Mouse (Mus musculus): ENCODE measurements at regions not wholly inside any gene's neighbourhood (a gene's known extent, or its start where the extent isn't known, plus 50 kb on each side); places are given as distances from the start of the nearest gene placed in this dataset.

DNA sequence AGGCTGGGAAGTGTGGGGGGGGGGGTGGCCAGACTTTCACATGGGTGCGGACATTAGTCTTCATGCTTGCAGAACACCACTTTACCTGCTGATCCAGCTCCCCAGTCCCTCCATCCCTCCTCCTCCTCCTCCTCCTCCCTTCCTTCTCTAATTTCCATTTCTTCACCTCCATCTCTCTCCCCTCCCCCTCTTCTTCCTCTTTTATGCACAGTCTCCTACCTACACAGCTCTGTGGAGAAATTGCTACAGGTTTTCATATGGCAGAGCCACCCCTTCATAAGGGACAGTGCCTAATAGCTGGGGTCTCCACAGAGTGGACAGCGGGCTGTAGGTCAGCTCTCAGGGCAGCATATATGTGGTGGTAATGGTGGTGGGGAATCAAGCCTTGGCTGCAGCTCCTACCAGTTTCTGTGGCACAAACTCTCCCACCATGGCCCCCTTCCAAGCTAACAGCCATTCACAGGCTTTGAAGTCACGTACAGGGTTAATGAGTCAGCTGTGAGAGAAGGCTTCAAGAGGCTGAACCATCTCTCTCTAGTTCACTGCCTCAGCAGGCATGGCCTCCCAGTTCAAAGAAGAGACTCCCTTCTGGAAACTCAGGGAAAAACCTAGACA is 136.3 kb upstream of the Irf2bp2 start:
- Histone ChIP-seq H3K27me3 (ENCODE audit: insufficient read depth, low read length) (peaks cover 5% of the 10 kb centered on the region; the same call in 1 of the 2 replicates), H3K9me3 (ENCODE audit: low read length) (peaks cover 18% of the 10 kb centered on the region), H3K36me3 (ENCODE audit: insufficient read depth, low read length) (no peaks in the 10 kb centered on the region), H3K4me3 (replicated peaks; ENCODE audit: low read length) (no peak overlapping the region), H3K4me1 (replicated peaks; ENCODE audit: low read depth, low read length) (peaks cover 8% of the 10 kb centered on the region)
- TF ChIP-seq CTCF (conservative IDR thresholded peaks at IDR 0.05; ENCODE audit: low read length), result no peak
- TF ChIP-seq POU5F1 (IDR thresholded peaks at IDR 0.05; ENCODE audit: borderline replicate concordance, low read length), result no peak
- TF ChIP-seq NANOG (IDR thresholded peaks at IDR 0.05; ENCODE audit: borderline replicate concordance, low read length), result no peak

DNA sequence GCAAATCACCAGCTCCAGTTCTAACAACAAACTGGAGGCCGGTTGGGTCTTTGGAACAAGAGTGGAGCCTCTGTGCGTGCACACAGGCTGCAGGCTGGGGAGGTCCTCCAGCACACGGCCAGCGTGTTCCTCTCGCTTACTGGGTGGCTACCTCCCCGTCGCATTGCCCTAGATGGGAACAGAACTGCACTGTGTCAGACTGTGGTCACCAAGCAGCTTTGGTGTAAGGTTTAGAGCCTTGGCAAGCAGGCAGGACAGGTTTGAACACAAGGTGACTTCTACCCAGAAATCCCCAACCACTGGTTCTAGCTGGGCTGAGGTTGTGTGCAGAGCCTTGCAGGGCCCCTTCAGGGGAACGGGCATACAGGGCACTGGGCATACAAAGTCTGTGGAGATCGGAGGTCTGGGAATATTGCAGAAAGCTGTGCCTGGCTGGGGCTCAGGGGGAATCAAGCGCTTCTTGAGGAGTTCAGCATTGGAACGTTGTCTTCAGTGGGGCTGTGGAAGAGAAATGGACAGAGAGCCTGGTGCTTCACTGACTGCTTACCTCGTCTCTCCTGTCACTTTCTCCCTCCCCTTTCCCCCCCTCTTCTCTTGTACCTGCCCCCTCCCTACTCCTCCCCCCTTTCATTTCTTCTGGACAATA is 135.3 kb upstream of the Irf2bp2 start:
- Histone ChIP-seq H3K36me3 (ENCODE audit: insufficient read depth, low read length) (no peaks in the 10 kb centered on the region), H3K4me3 (replicated peaks; ENCODE audit: low read length) (no peak overlapping the region), H3K27me3 (ENCODE audit: insufficient read depth, low read length) (peaks cover 5% of the 10 kb centered on the region; the same call in 1 of the 2 replicates), H3K9me3 (ENCODE audit: low read length) (peaks cover 18% of the 10 kb centered on the region), H3K4me1 (replicated peaks; ENCODE audit: low read depth, low read length) (0 out of 2 replicates have a peak, but pooled peaks cover 3% of the 10 kb centered on the region)
- TF ChIP-seq POU5F1 (IDR thresholded peaks at IDR 0.05; ENCODE audit: borderline replicate concordance, low read length) (no peak), CTCF (conservative IDR thresholded peaks at IDR 0.05; ENCODE audit: low read length) (no peak)

DNA sequence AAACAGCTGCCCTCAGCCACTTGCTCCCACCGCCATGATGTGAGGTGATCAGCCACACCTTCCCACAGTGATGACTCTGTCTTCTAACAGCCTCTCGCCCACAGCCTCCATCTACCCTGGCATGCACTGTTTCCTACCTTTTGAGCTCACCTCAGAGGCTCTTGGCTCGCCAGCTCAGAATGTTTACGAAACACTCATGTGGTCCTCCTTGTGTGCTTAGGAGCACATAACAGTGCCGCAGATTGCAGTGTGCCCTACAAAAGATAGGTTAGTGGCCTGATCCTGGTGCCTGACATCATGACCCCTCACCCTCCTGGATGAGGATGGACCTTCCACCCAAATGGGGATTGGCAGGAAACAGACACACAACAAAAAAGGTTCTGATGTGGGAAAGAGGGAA is 134.3 kb upstream of the Irf2bp2 start:
- H3K36me3 ChIP-seq (ENCODE audit: insufficient read depth, low read length), result no peaks in the 10 kb centered on the region
- H3K27me3 ChIP-seq (ENCODE audit: insufficient read depth, low read length), result peaks cover 5% of the 10 kb centered on the region; the same call in 1 of the 2 replicates
- no peak overlapping the region for H3K4me3 ChIP-seq (replicated peaks; ENCODE audit: low read length)
- no peak for TF ChIP-seq POU5F1 (IDR thresholded peaks at IDR 0.05; ENCODE audit: borderline replicate concordance, low read length)
- no peak for TF ChIP-seq CTCF (conservative IDR thresholded peaks at IDR 0.05; ENCODE audit: low read length)
- no peak for TF ChIP-seq NANOG (IDR thresholded peaks at IDR 0.05; ENCODE audit: borderline replicate concordance, low read length)
- H3K9me3 ChIP-seq (ENCODE audit: low read length), result peaks cover 18% of the 10 kb centered on the region
- H3K4me1 ChIP-seq (replicated peaks; ENCODE audit: low read depth, low read length), result no peaks in the 10 kb centered on the region

DNA sequence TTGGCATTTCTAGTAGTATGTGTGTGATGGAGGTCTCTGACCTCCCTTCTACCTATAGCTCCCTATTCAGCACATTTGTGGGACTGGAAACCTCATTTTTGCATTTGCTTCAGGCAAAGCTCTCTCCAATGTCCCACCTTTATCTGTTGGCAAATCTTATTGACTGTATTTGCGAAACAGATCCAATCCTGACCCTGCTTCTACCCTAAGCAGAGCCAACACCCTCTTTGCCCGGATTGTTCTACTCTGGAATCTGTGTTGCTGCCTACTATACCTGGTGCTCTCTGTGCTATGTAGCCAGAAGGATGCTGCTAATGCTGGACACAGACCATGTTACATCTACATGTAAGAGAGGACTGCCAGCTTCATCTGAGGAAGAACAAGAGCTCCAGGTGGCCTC is 133.3 kb upstream of the Irf2bp2 start:
- Histone ChIP-seq H3K36me3 (ENCODE audit: insufficient read depth, low read length) (no peaks in the 10 kb centered on the region), H3K4me3 (replicated peaks; ENCODE audit: low read length) (no peak overlapping the region), H3K27me3 (ENCODE audit: insufficient read depth, low read length) (peaks cover 5% of the 10 kb centered on the region; the same call in 1 of the 2 replicates), H3K9me3 (ENCODE audit: low read length) (peaks cover 18% of the 10 kb centered on the region), H3K4me1 (replicated peaks; ENCODE audit: low read depth, low read length) (no peaks in the 10 kb centered on the region)
- TF ChIP-seq CTCF (conservative IDR thresholded peaks at IDR 0.05; ENCODE audit: low read length), result no peak
- TF ChIP-seq NANOG (IDR thresholded peaks at IDR 0.05; ENCODE audit: borderline replicate concordance, low read length), result no peak
- no peak for TF ChIP-seq POU5F1 (IDR thresholded peaks at IDR 0.05; ENCODE audit: borderline replicate concordance, low read length)

DNA sequence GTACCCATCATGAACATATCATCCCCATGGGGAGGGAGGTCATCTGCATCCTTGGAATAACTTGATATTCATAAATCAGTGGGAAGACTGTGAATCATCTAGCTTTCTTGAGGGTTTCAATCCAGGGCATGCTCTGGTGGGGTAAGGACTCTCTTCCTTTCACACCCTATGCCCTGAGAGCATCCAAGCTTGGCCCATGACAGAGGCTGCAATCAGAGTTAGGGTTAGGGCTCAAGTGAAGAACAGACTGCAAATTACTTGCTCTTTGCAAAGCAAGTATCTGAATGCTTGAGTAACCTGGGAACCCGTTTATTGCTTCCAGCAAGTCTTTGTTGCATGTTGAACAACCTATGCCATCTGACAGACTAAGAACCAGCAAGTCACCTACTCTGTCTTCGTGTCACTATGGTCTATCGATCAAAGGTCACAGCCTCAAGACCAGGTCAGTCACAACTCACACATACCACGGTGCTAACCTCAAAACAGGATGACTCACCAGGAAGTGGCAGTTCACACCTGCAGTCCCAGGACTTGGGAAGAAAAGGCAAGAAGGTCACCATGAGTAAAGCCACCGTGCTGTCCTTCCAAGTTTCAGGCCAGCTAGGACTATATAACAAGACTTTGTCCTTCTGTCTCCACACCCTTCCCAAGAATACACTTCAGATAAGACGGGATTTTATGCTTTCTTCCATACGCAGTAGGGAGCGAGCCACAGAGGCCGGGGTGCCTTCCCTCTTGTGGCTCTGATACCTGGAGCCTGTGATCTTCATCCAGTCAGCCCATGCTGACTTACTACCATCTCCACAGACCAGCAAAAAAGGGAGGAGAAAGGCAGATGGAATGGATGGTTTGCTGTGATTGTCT is 129.7 kb upstream of the Irf2bp2 start:
- no peaks in the 10 kb centered on the region for H3K36me3 ChIP-seq (ENCODE audit: insufficient read depth, low read length)
- no peaks in the 10 kb centered on the region for H3K4me1 ChIP-seq (replicated peaks; ENCODE audit: low read depth, low read length)
- H3K9me3 ChIP-seq (ENCODE audit: low read length), result peaks cover 18% of the 10 kb centered on the region
- no peak overlapping the region for H3K4me3 ChIP-seq (replicated peaks; ENCODE audit: low read length)
- TF ChIP-seq CTCF (conservative IDR thresholded peaks at IDR 0.05; ENCODE audit: low read length) (no peak), NANOG (IDR thresholded peaks at IDR 0.05; ENCODE audit: borderline replicate concordance, low read length) (no peak), POU5F1 (IDR thresholded peaks at IDR 0.05; ENCODE audit: borderline replicate concordance, low read length) (no peak)
- H3K27me3 ChIP-seq (ENCODE audit: insufficient read depth, low read length), result no peaks in the 10 kb centered on the region

DNA sequence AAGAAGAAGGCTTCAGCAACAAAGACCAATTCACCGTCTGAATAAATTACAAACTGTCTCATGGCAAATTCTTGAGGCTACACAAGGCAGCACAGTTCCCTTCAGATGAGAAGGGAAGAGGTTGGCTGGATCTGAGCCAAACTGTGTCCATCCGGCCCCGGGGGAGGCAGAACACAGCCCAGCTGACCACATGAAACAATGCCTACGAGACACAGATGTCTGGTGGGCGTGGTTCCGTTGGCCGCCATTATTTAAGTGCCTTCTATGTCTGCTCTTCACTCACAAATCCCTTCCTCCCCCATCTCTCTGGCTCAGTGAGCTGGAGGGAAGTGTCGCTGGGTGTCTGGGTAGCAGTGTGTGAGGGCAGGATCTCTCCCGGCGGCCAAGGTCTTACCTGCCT is 127.8 kb upstream of the Irf2bp2 start:
- H3K36me3 ChIP-seq (ENCODE audit: insufficient read depth, low read length), result no peaks in the 10 kb centered on the region
- H3K9me3 ChIP-seq (ENCODE audit: low read length), result peaks cover 5% of the 10 kb centered on the region; the same call in 1 of the 2 replicates
- no peaks in the 10 kb centered on the region for H3K27me3 ChIP-seq (ENCODE audit: insufficient read depth, low read length)
- TF ChIP-seq NANOG (IDR thresholded peaks at IDR 0.05; ENCODE audit: borderline replicate concordance, low read length) (no peak), CTCF (conservative IDR thresholded peaks at IDR 0.05; ENCODE audit: low read length) (no peak), POU5F1 (IDR thresholded peaks at IDR 0.05; ENCODE audit: borderline replicate concordance, low read length) (no peak)
- H3K4me1 ChIP-seq (replicated peaks; ENCODE audit: low read depth, low read length), result no peaks in the 10 kb centered on the region
- no peak overlapping the region for H3K4me3 ChIP-seq (replicated peaks; ENCODE audit: low read length)

DNA sequence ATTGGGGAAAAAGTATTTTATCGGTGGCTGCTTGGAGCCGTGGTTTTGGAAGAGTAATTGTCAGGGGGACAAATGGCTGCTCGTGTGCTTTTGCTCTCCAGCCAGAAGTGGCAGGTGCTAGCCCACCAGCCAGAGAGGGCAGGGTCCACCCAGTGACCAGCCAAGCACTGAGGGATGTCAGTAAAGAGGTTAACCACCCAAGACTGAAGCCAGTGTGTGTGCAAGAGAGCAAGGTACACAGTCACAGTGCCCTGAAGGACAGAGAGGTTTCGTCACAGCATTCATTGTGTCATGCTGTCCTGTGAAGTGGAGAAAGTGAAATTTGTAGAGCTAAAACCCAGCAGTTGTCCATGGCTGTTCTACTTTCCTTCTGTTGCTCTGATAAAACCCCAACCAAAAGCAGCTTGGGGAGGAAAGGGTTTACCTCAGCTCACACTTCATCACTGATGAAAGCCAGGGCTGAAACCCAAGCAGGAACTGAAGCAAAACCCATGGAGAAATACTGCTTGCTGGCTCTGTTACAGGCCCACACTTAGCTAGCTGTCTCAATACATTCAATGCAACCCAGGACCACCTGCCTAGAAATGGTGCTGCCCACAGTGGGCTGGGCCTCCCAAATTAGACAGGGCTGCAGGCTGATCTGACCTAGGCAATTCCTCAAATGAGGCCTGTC is 126.8 kb upstream of the Irf2bp2 start:
- Histone ChIP-seq H3K9me3 (ENCODE audit: low read length) (no peaks in the 10 kb centered on the region), H3K4me3 (replicated peaks; ENCODE audit: low read length) (no peak overlapping the region), H3K27me3 (ENCODE audit: insufficient read depth, low read length) (no peaks in the 10 kb centered on the region), H3K36me3 (ENCODE audit: insufficient read depth, low read length) (no peaks in the 10 kb centered on the region), H3K4me1 (replicated peaks; ENCODE audit: low read depth, low read length) (no peaks in the 10 kb centered on the region)
- no peak for TF ChIP-seq POU5F1 (IDR thresholded peaks at IDR 0.05; ENCODE audit: borderline replicate concordance, low read length)
- no peak for TF ChIP-seq NANOG (IDR thresholded peaks at IDR 0.05; ENCODE audit: borderline replicate concordance, low read length)
- TF ChIP-seq CTCF (conservative IDR thresholded peaks at IDR 0.05; ENCODE audit: low read length), result no peak

DNA sequence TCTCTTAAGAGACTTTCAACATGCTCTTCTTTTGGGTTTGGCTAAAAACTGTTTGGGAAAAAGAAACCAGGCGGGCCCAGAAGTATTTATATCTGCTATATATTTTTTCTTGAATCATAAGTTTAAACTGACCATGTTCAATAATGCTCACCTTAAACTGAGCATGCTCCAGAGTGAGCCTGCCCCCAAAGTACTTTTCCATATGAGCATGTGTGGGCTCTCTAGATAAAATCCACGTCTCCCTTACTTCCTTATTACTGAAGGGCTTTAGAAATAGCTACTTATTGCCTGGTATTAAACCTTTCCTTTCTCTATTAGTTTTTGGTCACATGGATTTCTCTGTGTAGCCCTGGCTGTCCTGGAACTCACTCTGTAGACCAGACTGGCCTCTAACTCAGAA is 126.0 kb upstream of the Irf2bp2 start:
- no peaks in the 10 kb centered on the region for H3K4me1 ChIP-seq (replicated peaks; ENCODE audit: low read depth, low read length)
- H3K27me3 ChIP-seq (ENCODE audit: insufficient read depth, low read length), result no peaks in the 10 kb centered on the region
- no peaks in the 10 kb centered on the region for H3K9me3 ChIP-seq (ENCODE audit: low read length)
- no peak for TF ChIP-seq POU5F1 (IDR thresholded peaks at IDR 0.05; ENCODE audit: borderline replicate concordance, low read length)
- TF ChIP-seq NANOG (IDR thresholded peaks at IDR 0.05; ENCODE audit: borderline replicate concordance, low read length), result no peak
- TF ChIP-seq CTCF (conservative IDR thresholded peaks at IDR 0.05; ENCODE audit: low read length), result no peak
- H3K36me3 ChIP-seq (ENCODE audit: insufficient read depth, low read length), result no peaks in the 10 kb centered on the region
- H3K4me3 ChIP-seq (replicated peaks; ENCODE audit: low read length), result no peak overlapping the region

Data from E14TG2a.4 (cell line).